Mouse (Mus musculus) cortical plate, adult 2 months (tissue): ENCODE data around the gene Trappc2l.

Experiments used
- CTCF ChIP-seq: fragments of 200-500 bp; IDR thresholded peaks from 2 replicates; pipeline ENCODE4 v1.5.1; 2011; ENCODE audit warnings: mild to moderate bottlenecking, control low read depth, low read length; ENCODE audit not compliant: insufficient read depth; ENCODE audit errors: extremely low read depth
- POLR2A ChIP-seq: fragments of 200-500 bp; IDR thresholded peaks from 2 replicates; pipeline ENCODE4 v1.6.1; 2011; ENCODE audit warnings: mild to moderate bottlenecking, low read length, control low read depth; ENCODE audit not compliant: insufficient read depth; ENCODE audit errors: extremely low read depth

- TF ChIP-seq CTCF (no peak), POLR2A (no peak)
These were observed 49.7 kb downstream of the Trappc2l start for GRCm38 (mm10) chr8:122661138-122661537.
